Mouse (Mus musculus): Measurements from ENCODE around the gene Sprr2b. TPM values are rescaled to one million over a fixed set of nuclear protein-coding genes. Genes with fewer than 3 reads are reported as not detected.

The Sprr2b gene
- polyA plus RNA-seq, 1 experiment from 2014 or later: not detected

GRCm38 (mm10) chr3:92361619-92362018, 45.2 kb downstream of the Sprr2b start:
- no peaks in the 10 kb centered on the region for H3K27me3 ChIP-seq
- H3K27ac ChIP-seq: no peak overlapping the region
- H3K4me3 ChIP-seq: no peak overlapping the region
- no peaks in the 10 kb centered on the region for H3K9me3 ChIP-seq
- H3K36me3 ChIP-seq: no peaks in the 10 kb centered on the region
- no peak overlapping the region for H3K4me2 ChIP-seq
- no peak for ATAC-seq (ENCODE audit: borderline replicate concordance, extremely low read depth, low FRiP score, low TSS enrichment)
- no peak overlapping the region for H3K9ac ChIP-seq
- no peaks in the 10 kb centered on the region for H3K4me1 ChIP-seq

GRCm38 (mm10) chr3:92364887-92365286, 48.5 kb downstream of the Sprr2b start, which contains the start of gene Sprr2f:
Sprr2f (plus strand) TSS chr3:92365187.
- no peaks in the 10 kb centered on the region for H3K36me3 ChIP-seq
- H3K4me3 ChIP-seq: no peak within 1 kb of the TSS
- H3K27ac ChIP-seq: no peak within 1 kb of the TSS
- H3K9ac ChIP-seq: no peak within 1 kb of the TSS
- no peak for ATAC-seq (ENCODE audit: borderline replicate concordance, extremely low read depth, low FRiP score, low TSS enrichment)
- H3K4me2 ChIP-seq: no peak within 1 kb of the TSS
- H3K27me3 ChIP-seq: no peaks in the 10 kb centered on the region
- no peaks in the 10 kb centered on the region for H3K4me1 ChIP-seq
- 67% methylated on average over 3 of the region's 3 CpGs for WGBS
- H3K9me3 ChIP-seq: no peaks in the 10 kb centered on the region

Other genes with a start within 250 kb of the Sprr2b start
- gene Lor, start 233.5 kb upstream of the Sprr2b start, polyA plus RNA-seq (2015; fragmentation: Nextera tagmentation; extraction: Ambion mirVana): 0.38 and 0.51 TPM in 2 replicates
- gene Prr9, start 192.7 kb upstream of the Sprr2b start, polyA plus RNA-seq (2015; fragmentation: Nextera tagmentation; extraction: Ambion mirVana): not detected in 2 replicates
- not detected in 2 replicates for gene Lelp1, start 173.9 kb upstream of the Sprr2b start, polyA plus RNA-seq (2015; fragmentation: Nextera tagmentation; extraction: Ambion mirVana)
- 0.22 TPM in 1 of 2 replicates, not detected in the other for gene Sprr2a1, start 100.8 kb upstream of the Sprr2b start, polyA plus RNA-seq (2015; fragmentation: Nextera tagmentation; extraction: Ambion mirVana)
- 4.2 and 15.4 TPM in 2 replicates for gene Sprr2a2, start 100.7 kb upstream of the Sprr2b start, polyA plus RNA-seq (2015; fragmentation: Nextera tagmentation; extraction: Ambion mirVana)
- 0.87 TPM in 1 of 2 replicates, not detected in the other for gene Sprr2a3, start 31.2 kb upstream of the Sprr2b start, polyA plus RNA-seq (2015; fragmentation: Nextera tagmentation; extraction: Ambion mirVana)
- gene Sprr2d, start 22.5 kb downstream of the Sprr2b start, polyA plus RNA-seq (2015; fragmentation: Nextera tagmentation; extraction: Ambion mirVana): not detected in 2 replicates
- gene Sprr2e, start 35.5 kb downstream of the Sprr2b start, polyA plus RNA-seq (2015; fragmentation: Nextera tagmentation; extraction: Ambion mirVana): not detected in 2 replicates
- not detected in 2 replicates for gene Sprr2f, start 48.6 kb downstream of the Sprr2b start, polyA plus RNA-seq (2015; fragmentation: Nextera tagmentation; extraction: Ambion mirVana)
- not detected in 2 replicates for gene Sprr2h, start 69.1 kb downstream of the Sprr2b start, polyA plus RNA-seq (2015; fragmentation: Nextera tagmentation; extraction: Ambion mirVana)
- gene Sprr2i, start 91.4 kb downstream of the Sprr2b start, polyA plus RNA-seq (2015; fragmentation: Nextera tagmentation; extraction: Ambion mirVana): not detected in 2 replicates
- not detected in 2 replicates for gene Sprr2j-ps, start 101.5 kb downstream of the Sprr2b start, polyA plus RNA-seq (2015; fragmentation: Nextera tagmentation; extraction: Ambion mirVana)
- gene Gm9774, start 112.8 kb downstream of the Sprr2b start, polyA plus RNA-seq (2015; fragmentation: Nextera tagmentation; extraction: Ambion mirVana): 7.5 and 8.0 TPM in 2 replicates
- gene Sprr2k, start 116.0 kb downstream of the Sprr2b start, polyA plus RNA-seq (2015; fragmentation: Nextera tagmentation; extraction: Ambion mirVana): not detected in 2 replicates
- gene Sprr1b, start 122.2 kb downstream of the Sprr2b start, polyA plus RNA-seq (2015; fragmentation: Nextera tagmentation; extraction: Ambion mirVana): not detected in 2 replicates
- gene Sprr3, start 142.1 kb downstream of the Sprr2b start, polyA plus RNA-seq (2015; fragmentation: Nextera tagmentation; extraction: Ambion mirVana): 0.20 TPM in 1 of 2 replicates, not detected in the other
- gene Sprr1a, start 169.3 kb downstream of the Sprr2b start, polyA plus RNA-seq (2015; fragmentation: Nextera tagmentation; extraction: Ambion mirVana): 0.82 and 1.2 TPM in 2 replicates
- gene Sprr4, start 183.9 kb downstream of the Sprr2b start, polyA plus RNA-seq (2015; fragmentation: Nextera tagmentation; extraction: Ambion mirVana): not detected in 2 replicates
- gene 2310046K23Rik, start 217.9 kb downstream of the Sprr2b start, polyA plus RNA-seq (2015; fragmentation: Nextera tagmentation; extraction: Ambion mirVana): not detected in 2 replicates